Comparison of ENCODE assay signal across 8 mouse cellular contexts in the genomic region with DNA sequence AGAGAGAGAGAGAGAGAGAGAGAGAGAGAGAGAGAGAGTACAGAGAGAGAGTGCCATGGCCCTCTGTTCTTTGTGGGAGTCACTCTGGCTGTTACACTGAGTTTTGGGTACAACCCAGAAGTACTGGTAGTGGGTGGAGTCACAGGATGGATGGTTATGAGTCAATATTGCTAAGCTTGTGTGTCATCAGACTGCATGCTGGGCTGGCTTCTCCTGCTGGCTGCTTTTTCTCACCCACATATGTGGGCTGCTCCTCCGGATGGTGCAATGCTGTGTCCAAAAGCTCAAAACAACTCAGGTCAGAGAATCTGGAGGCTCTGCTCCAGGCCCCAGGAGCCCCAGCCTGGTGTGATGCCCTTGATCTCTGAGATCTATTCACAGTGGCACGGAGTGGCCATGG.
A peak's percentile ranks its signal among the peaks of the same experiment; 100 is the strongest.
DNase-seq lines count a peak whose midpoint lies in the region; ATAC-seq lines count a peak whose summit lies in the region.

No protein-coding gene starts in this region.

- peak; percentile 81 for ATAC-seq in granulocyte monocyte progenitor cell, adult 5-6 weeks (replicated peaks; ENCODE audit: poor library complexity, severe bottlenecking)

- intact Hi-C loops in left cerebral cortex, postnatal 4 days (cut with DNase I): no loop called here

- peak; percentile 55 for DNase-seq in left cerebral cortex, adult 11 months (ENCODE audit: low spot score)
- no peak for DNase-seq in left cerebral cortex, postnatal 4 days
- DNase-seq in adrenal gland, postnatal 10 days: peak; percentile 70
- DNase-seq in lung, postnatal 4 days: peak; percentile 57 to 60
- DNase-seq in kidney, adult 11 months: no peak
- no peak for DNase-seq in kidney, postnatal 14 days
- no peak for DNase-seq in B cell, adult 2 months

Comparison
In these comparisons a context has a peak if more than half of its experiments do, and no peak if none do; other contexts are left out.
1. DNase-seq: peak in left cerebral cortex, adult 11 months (single experiment), adrenal gland, postnatal 10 days (single experiment) and lung, postnatal 4 days (2 of 2); none in left cerebral cortex, postnatal 4 days (single experiment), kidney, adult 11 months (single experiment), kidney, postnatal 14 days (single experiment) and B cell, adult 2 months (0 of 2).